Mouse (Mus musculus): ENCODE data around the gene Camk2n1. TPM values are rescaled to one million over a fixed set of nuclear protein-coding genes. Genes with fewer than 3 reads are reported as not detected.

Camk2n1 gene
- polyA plus RNA-seq, 1 experiment from 2014 or later: 1.2 TPM

DNA sequence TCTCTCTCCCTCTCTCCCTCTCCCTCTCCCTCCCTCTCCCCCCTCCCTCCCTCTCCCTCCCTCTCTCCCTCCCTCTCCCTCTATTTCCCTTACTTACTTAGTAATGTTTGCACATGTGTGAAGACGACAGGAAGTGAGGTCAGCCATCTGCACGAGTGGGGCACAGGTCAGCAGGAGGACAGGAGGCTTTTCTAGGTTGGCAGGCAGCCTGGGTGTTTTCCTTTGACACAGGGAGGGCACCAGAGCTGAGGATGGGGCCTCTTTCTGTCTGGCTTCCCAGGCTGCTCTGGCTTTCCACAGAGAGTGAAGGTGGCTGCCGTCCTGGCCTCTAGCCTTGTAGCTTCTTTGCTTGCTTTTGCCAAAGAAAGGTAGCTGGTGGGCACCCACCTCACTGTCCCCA, 14.1 kb upstream of the Camk2n1 start:
- Histone ChIP-seq H3K27ac (ENCODE audit: low read depth, low read length) (no peak overlapping the region), H3K4me2 (no peak overlapping the region), H3K27me3 (ENCODE audit: control insufficient read depth, insufficient read depth, low read length) (peaks cover 5% of the 10 kb centered on the region), H3K4me3 (ENCODE audit: low read depth, low read length) (no peak overlapping the region), H3K4me1 (ENCODE audit: control insufficient read depth, insufficient read depth, low read length) (peaks cover 5% of the 10 kb centered on the region), H3K36me3 (ENCODE audit: control insufficient read depth, insufficient read depth, low read length) (peaks cover 22% of the 10 kb centered on the region), H3K9ac (ENCODE audit: low read depth, low read length) (no peak overlapping the region), H3K9me3 (replicated peaks; ENCODE audit: control insufficient read depth, low read length) (no peaks in the 10 kb centered on the region)
- WGBS (ENCODE audit: insufficient replicate concordance): 63% methylated on average over 3 of the region's 3 CpGs
- ATAC-seq (replicated peaks; ENCODE audit: insufficient number of reproducible peaks, low FRiP score, low TSS enrichment): no peak

- Histone ChIP-seq H3K27me3 (ENCODE audit: control insufficient read depth, insufficient read depth, low read length) (peaks cover 27% of the 10 kb centered on the region), H3K4me2 (no peak overlapping the region), H3K9ac (ENCODE audit: low read depth, low read length) (no peak overlapping the region), H3K27ac (ENCODE audit: low read depth, low read length) (no peak overlapping the region), H3K4me3 (ENCODE audit: low read depth, low read length) (no peak overlapping the region), H3K4me1 (ENCODE audit: control insufficient read depth, insufficient read depth, low read length) (no peaks in the 10 kb centered on the region), H3K36me3 (ENCODE audit: control insufficient read depth, insufficient read depth, low read length) (peaks cover 3% of the 10 kb centered on the region; the same call in 1 of the 2 replicates), H3K9me3 (replicated peaks; ENCODE audit: control insufficient read depth, low read length) (no peaks in the 10 kb centered on the region)
- no peak for ATAC-seq (replicated peaks; ENCODE audit: insufficient number of reproducible peaks, low FRiP score, low TSS enrichment)
- WGBS (ENCODE audit: insufficient replicate concordance): 30% methylated on average over 5 of the region's 5 CpGs
Measured at GRCm38 (mm10) chr4:138444941-138445340, 9.2 kb upstream of the Camk2n1 start.

- WGBS (ENCODE audit: insufficient replicate concordance): 18% methylated on average over 13 of the region's 13 CpGs
- Histone ChIP-seq H3K4me2 (no peak overlapping the region), H3K9ac (ENCODE audit: low read depth, low read length) (no peak overlapping the region), H3K4me1 (ENCODE audit: control insufficient read depth, insufficient read depth, low read length) (no peaks in the 10 kb centered on the region), H3K4me3 (ENCODE audit: low read depth, low read length) (no peak overlapping the region), H3K36me3 (ENCODE audit: control insufficient read depth, insufficient read depth, low read length) (no peaks in the 10 kb centered on the region), H3K27me3 (ENCODE audit: control insufficient read depth, insufficient read depth, low read length) (peaks cover 46% of the 10 kb centered on the region), H3K9me3 (replicated peaks; ENCODE audit: control insufficient read depth, low read length) (no peaks in the 10 kb centered on the region), H3K27ac (ENCODE audit: low read depth, low read length) (no peak overlapping the region)
- ATAC-seq (replicated peaks; ENCODE audit: insufficient number of reproducible peaks, low FRiP score, low TSS enrichment): no peak
Measured at GRCm38 (mm10) chr4:138446981-138447380, 7.1 kb upstream of the Camk2n1 start.

DNA sequence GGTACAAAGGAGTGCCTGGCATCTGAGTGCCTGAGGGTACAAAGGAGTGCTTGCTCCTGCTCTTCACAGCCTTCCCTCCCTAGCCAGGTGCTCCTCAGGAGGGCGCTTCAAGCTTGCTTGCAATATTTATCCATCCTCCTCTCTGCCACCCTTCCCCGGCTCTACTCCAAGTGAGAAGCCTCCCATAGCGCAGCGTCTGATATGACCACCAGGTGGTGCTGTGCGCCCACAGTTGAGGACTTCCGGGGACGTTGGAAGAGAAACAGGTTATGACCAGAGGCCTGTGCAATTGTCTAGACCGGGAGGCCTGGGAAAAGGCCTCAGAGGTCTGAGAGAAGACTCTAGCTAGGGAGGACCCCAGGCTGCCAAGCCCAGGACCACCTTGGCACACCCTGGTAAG, 6.7 kb upstream of the Camk2n1 start:
- Histone ChIP-seq H3K36me3 (ENCODE audit: control insufficient read depth, insufficient read depth, low read length) (no peaks in the 10 kb centered on the region), H3K4me3 (ENCODE audit: low read depth, low read length) (no peak overlapping the region), H3K27me3 (ENCODE audit: control insufficient read depth, insufficient read depth, low read length) (peaks cover 50% of the 10 kb centered on the region), H3K4me1 (ENCODE audit: control insufficient read depth, insufficient read depth, low read length) (no peaks in the 10 kb centered on the region), H3K4me2 (no peak overlapping the region), H3K9ac (ENCODE audit: low read depth, low read length) (no peak overlapping the region), H3K27ac (ENCODE audit: low read depth, low read length) (no peak overlapping the region), H3K9me3 (replicated peaks; ENCODE audit: control insufficient read depth, low read length) (no peaks in the 10 kb centered on the region)
- WGBS (ENCODE audit: insufficient replicate concordance): 2% methylated on average over 8 of the region's 8 CpGs
- 0 out of 2 replicates have a peak, but pooled peaks have one; percentile 41 for ATAC-seq (replicated peaks; ENCODE audit: insufficient number of reproducible peaks, low FRiP score, low TSS enrichment)

- Histone ChIP-seq H3K27me3 (ENCODE audit: control insufficient read depth, insufficient read depth, low read length) (peaks cover 55% of the 10 kb centered on the region), H3K9me3 (replicated peaks; ENCODE audit: control insufficient read depth, low read length) (no peaks in the 10 kb centered on the region), H3K27ac (ENCODE audit: low read depth, low read length) (no peak overlapping the region), H3K4me1 (ENCODE audit: control insufficient read depth, insufficient read depth, low read length) (no peaks in the 10 kb centered on the region), H3K36me3 (ENCODE audit: control insufficient read depth, insufficient read depth, low read length) (no peaks in the 10 kb centered on the region), H3K4me2 (no peak overlapping the region), H3K9ac (ENCODE audit: low read depth, low read length) (no peak overlapping the region), H3K4me3 (ENCODE audit: low read depth, low read length) (no peak overlapping the region)
- no peak for ATAC-seq (replicated peaks; ENCODE audit: insufficient number of reproducible peaks, low FRiP score, low TSS enrichment)
- WGBS (ENCODE audit: insufficient replicate concordance): 44% methylated on average over 15 of the region's 15 CpGs
Measured at GRCm38 (mm10) chr4:138447827-138448602, 6.1 kb upstream of the Camk2n1 start.

GRCm38 (mm10) chr4:138448872-138449615, 5.1 kb upstream of the Camk2n1 start:
- no peaks in the 10 kb centered on the region for H3K4me1 ChIP-seq (ENCODE audit: control insufficient read depth, insufficient read depth, low read length)
- H3K4me2 ChIP-seq: no peak overlapping the region
- WGBS (ENCODE audit: insufficient replicate concordance): 52% methylated on average over 7 of the region's 7 CpGs
- H3K9ac ChIP-seq (ENCODE audit: low read depth, low read length): no peak overlapping the region
- H3K27ac ChIP-seq (ENCODE audit: low read depth, low read length): no peak overlapping the region
- no peaks in the 10 kb centered on the region for H3K36me3 ChIP-seq (ENCODE audit: control insufficient read depth, insufficient read depth, low read length)
- H3K4me3 ChIP-seq (ENCODE audit: low read depth, low read length): no peak overlapping the region
- H3K27me3 ChIP-seq (ENCODE audit: control insufficient read depth, insufficient read depth, low read length): peaks cover 66% of the 10 kb centered on the region
- H3K9me3 ChIP-seq (replicated peaks; ENCODE audit: control insufficient read depth, low read length): no peaks in the 10 kb centered on the region
- no peak for ATAC-seq (replicated peaks; ENCODE audit: insufficient number of reproducible peaks, low FRiP score, low TSS enrichment)

GRCm38 (mm10) chr4:138449636-138450314, 4.3 kb upstream of the Camk2n1 start:
- ATAC-seq (replicated peaks; ENCODE audit: insufficient number of reproducible peaks, low FRiP score, low TSS enrichment): no peak
- 53% methylated on average over 12 of the region's 12 CpGs for WGBS (ENCODE audit: insufficient replicate concordance)
- Histone ChIP-seq H3K27ac (ENCODE audit: low read depth, low read length) (no peak overlapping the region), H3K9me3 (replicated peaks; ENCODE audit: control insufficient read depth, low read length) (no peaks in the 10 kb centered on the region), H3K9ac (ENCODE audit: low read depth, low read length) (no peak overlapping the region), H3K4me3 (ENCODE audit: low read depth, low read length) (no peak overlapping the region), H3K27me3 (ENCODE audit: control insufficient read depth, insufficient read depth, low read length) (peaks cover 66% of the 10 kb centered on the region), H3K36me3 (ENCODE audit: control insufficient read depth, insufficient read depth, low read length) (no peaks in the 10 kb centered on the region), H3K4me1 (ENCODE audit: control insufficient read depth, insufficient read depth, low read length) (no peaks in the 10 kb centered on the region), H3K4me2 (no peak overlapping the region)

DNA sequence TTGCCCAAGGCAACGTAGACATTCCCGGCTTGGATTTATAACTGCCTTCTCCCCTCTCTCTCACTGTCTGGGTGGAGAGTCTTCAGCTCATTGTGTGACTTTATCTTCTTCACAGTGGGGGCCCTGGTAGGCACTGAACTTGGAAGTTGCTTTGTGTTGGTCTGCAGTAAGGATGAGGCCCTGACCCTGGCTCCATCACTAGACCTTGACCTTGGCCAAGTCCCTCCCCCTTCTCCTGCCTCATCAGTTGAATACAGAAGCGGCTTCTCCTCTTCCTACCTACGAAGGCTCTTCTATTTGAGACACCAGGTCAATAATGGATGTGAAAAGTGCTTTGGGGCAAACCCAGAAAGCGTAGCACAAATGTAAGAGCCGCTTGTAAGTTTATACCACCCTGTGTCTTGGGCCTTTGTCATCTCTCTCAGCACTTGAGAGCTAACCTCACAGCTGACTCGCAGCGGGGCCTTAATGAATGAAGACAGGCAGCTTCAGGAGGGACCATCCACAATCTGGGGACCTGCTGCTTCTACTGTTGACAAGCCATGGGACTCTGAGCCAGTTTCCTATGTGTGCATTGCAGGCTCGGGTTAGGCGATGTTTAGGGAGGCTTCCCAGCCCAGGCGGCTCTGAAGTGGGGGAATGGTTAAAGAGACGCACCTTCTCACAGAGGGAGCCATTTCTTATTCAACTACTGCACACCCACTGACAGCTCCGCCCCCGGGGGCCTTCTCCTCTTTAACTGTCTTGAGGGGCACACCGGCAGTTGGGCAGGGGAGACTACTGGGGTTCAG, 1.6 kb upstream of the Camk2n1 start:
- no peak for ATAC-seq (replicated peaks; ENCODE audit: insufficient number of reproducible peaks, low FRiP score, low TSS enrichment)
- peaks cover 79% of the 10 kb centered on the region for H3K27me3 ChIP-seq (ENCODE audit: control insufficient read depth, insufficient read depth, low read length)
- no peak overlapping the region for H3K9ac ChIP-seq (ENCODE audit: low read depth, low read length)
- no peak overlapping the region for H3K4me3 ChIP-seq (ENCODE audit: low read depth, low read length)
- H3K36me3 ChIP-seq (ENCODE audit: control insufficient read depth, insufficient read depth, low read length): no peaks in the 10 kb centered on the region
- WGBS (ENCODE audit: insufficient replicate concordance): 30% methylated on average over 15 of the region's 15 CpGs
- H3K4me1 ChIP-seq (ENCODE audit: control insufficient read depth, insufficient read depth, low read length): peaks cover 10% of the 10 kb centered on the region
- no peak overlapping the region for H3K27ac ChIP-seq (ENCODE audit: low read depth, low read length)
- H3K9me3 ChIP-seq (replicated peaks; ENCODE audit: control insufficient read depth, low read length): no peaks in the 10 kb centered on the region
- no peak overlapping the region for H3K4me2 ChIP-seq
